Mouse (Mus musculus): Measurements from ENCODE around the gene Aadac.

DNA sequence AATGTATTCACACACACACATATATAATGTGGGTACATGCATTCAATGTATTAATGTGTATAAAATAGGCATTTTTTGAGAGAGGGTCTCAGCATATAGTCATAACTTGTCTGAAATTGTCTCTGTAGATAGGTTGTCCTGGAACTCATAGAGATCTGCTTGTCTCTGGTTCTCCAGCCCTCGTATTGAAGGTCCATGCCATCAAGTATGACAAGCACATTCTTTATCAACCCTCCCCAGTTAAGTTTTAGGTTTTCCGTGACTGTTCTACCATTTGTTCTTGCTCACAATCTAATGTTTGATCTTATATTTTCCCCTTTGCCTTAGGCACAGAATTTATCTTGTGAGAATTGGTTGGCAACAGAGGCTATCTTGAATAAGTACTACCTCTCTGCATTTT lies 60.2 kb downstream of the Aadac start:
- no peak for TF ChIP-seq CTCF (IDR thresholded peaks at IDR 0.05; ENCODE audit: insufficient read depth, low read depth, low read length)
- no peak for TF ChIP-seq POLR2A (IDR thresholded peaks at IDR 0.05; ENCODE audit: insufficient read depth, low read depth, low read length)

Data from olfactory bulb, adult 2 months (tissue).